Mouse (Mus musculus): ENCODE measurements around the gene Miga2.
A peak's percentile ranks its signal among the peaks of the same experiment; 100 is the strongest.

The Miga2 gene

GRCm38 (mm10) chr2:30363773-30364650, at the start of gene Miga2:
TSS of gene Miga2 (plus strand) at chr2:30364233.
- DNase-seq (ENCODE audit: low spot score in 2 of 2), result peak; percentile 99

GRCm38 (mm10) chr2:30316136-30316535, 47.9 kb upstream of the Miga2 start:
- DNase-seq (ENCODE audit: low spot score in 2 of 2), result no peak

GRCm38 (mm10) chr2:30316955-30317354, 47.1 kb upstream of the Miga2 start:
- DNase-seq (ENCODE audit: low spot score in 2 of 2), result no peak

- no peak for DNase-seq (ENCODE audit: low spot score in 2 of 2)
Measured at GRCm38 (mm10) chr2:30319260-30319659, 44.8 kb upstream of the Miga2 start.

GRCm38 (mm10) chr2:30323111-30323510, 40.9 kb upstream of the Miga2 start:
- no peak for DNase-seq (ENCODE audit: low spot score in 2 of 2)

- no peak for DNase-seq (ENCODE audit: low spot score in 2 of 2)
Measured at GRCm38 (mm10) chr2:30325296-30325695, 38.7 kb upstream of the Miga2 start.

GRCm38 (mm10) chr2:30327276-30327675, 36.8 kb upstream of the Miga2 start:
- DNase-seq (ENCODE audit: low spot score in 2 of 2), result no peak

GRCm38 (mm10) chr2:30328791-30329190, 35.2 kb upstream of the Miga2 start:
- DNase-seq (ENCODE audit: low spot score in 2 of 2), result no peak

GRCm38 (mm10) chr2:30335324-30335723, 28.7 kb upstream of the Miga2 start:
- no peak for DNase-seq (ENCODE audit: low spot score in 2 of 2)

- DNase-seq (ENCODE audit: low spot score in 2 of 2), result peak in 1 of 2 experiments; percentile 8
Measured at GRCm38 (mm10) chr2:30336174-30336915, 27.7 kb upstream of the Miga2 start.

- no peak for DNase-seq (ENCODE audit: low spot score in 2 of 2)
Measured at GRCm38 (mm10) chr2:30337179-30337578, 26.9 kb upstream of the Miga2 start.

- DNase-seq (ENCODE audit: low spot score in 2 of 2), result no peak
Measured at GRCm38 (mm10) chr2:30342061-30342460, 22.0 kb upstream of the Miga2 start.

- DNase-seq (ENCODE audit: low spot score in 2 of 2), result no peak
Measured at GRCm38 (mm10) chr2:30342544-30342943, 21.5 kb upstream of the Miga2 start.

- no peak for DNase-seq (ENCODE audit: low spot score in 2 of 2)
Measured at GRCm38 (mm10) chr2:30343601-30344137, 20.4 kb upstream of the Miga2 start.

GRCm38 (mm10) chr2:30345971-30346676, 17.9 kb upstream of the Miga2 start:
- no peak for DNase-seq (ENCODE audit: low spot score in 2 of 2)

- no peak for DNase-seq (ENCODE audit: low spot score in 2 of 2)
Measured at GRCm38 (mm10) chr2:30349196-30349595, 14.8 kb upstream of the Miga2 start.

- DNase-seq (ENCODE audit: low spot score in 2 of 2), result no peak
Measured at GRCm38 (mm10) chr2:30351149-30351548, 12.9 kb upstream of the Miga2 start.

- no peak for DNase-seq (ENCODE audit: low spot score in 2 of 2)
Measured at GRCm38 (mm10) chr2:30355861-30356260, 8.2 kb upstream of the Miga2 start.

GRCm38 (mm10) chr2:30356266-30356665, 7.8 kb upstream of the Miga2 start:
- no peak for DNase-seq (ENCODE audit: low spot score in 2 of 2)

- no peak for DNase-seq (ENCODE audit: low spot score in 2 of 2)
Measured at GRCm38 (mm10) chr2:30356906-30357305, 7.1 kb upstream of the Miga2 start.

- peak in 1 of 2 experiments; percentile 40 for DNase-seq (ENCODE audit: low spot score in 2 of 2)
Measured at GRCm38 (mm10) chr2:30357552-30358510, 6.2 kb upstream of the Miga2 start.

Data from frontal cortex, postnatal 14 days (tissue).